Mouse (Mus musculus) liver, embryonic 15.5 days (tissue): ENCODE data around the gene Tti1. TPM values are rescaled to one million over a fixed set of nuclear protein-coding genes. Genes with fewer than 3 reads are reported as not detected.
A peak's percentile ranks its signal among the peaks of the same experiment; 100 is the strongest.

Experiments used
- ATAC-seq: fragments of 200-750 bp; cut with Nextera tagmentation; 2 replicates; pipeline ENCODE4 v1.8.0; 2017; ENCODE audit warnings: moderate number of reproducible peaks, mild to moderate bottlenecking, moderate library complexity; ENCODE audit not compliant: insufficient read depth
- H3K27ac ChIP-seq: fragments of 300-500 bp; sonication (generic); replicated peaks from 2 replicates; pipeline ENCODE4 v1.5.1; 2015; ENCODE audit warnings: mild to moderate bottlenecking, inconsistent platforms
- H3K27me3 ChIP-seq: fragments of 300-500 bp; sonication (generic); 2 replicates; pipeline ENCODE4 v1.6.1; 2015; ENCODE audit warnings: mild to moderate bottlenecking, inconsistent platforms
- H3K36me3 ChIP-seq: fragments of 300-500 bp; sonication (generic); replicated peaks from 2 replicates; pipeline ENCODE4 v1.6.1; 2015; ENCODE audit warnings: moderate library complexity, mild to moderate bottlenecking, inconsistent platforms
- H3K4me1 ChIP-seq: fragments of 300-500 bp; sonication (generic); replicated peaks from 2 replicates; pipeline ENCODE4 v1.6.1; 2015; ENCODE audit warnings: inconsistent platforms
- H3K4me2 ChIP-seq: fragments of 300-500 bp; sonication (generic); 2 replicates; pipeline ENCODE4 v1.6.1; 2015; ENCODE audit warnings: moderate library complexity, mild to moderate bottlenecking, inconsistent platforms
- H3K4me3 ChIP-seq: fragments of 300-500 bp; sonication (generic); replicated peaks from 2 replicates; pipeline ENCODE4 v1.5.1; 2015; ENCODE audit warnings: mild to moderate bottlenecking, inconsistent platforms
- H3K9ac ChIP-seq: fragments of 300-500 bp; sonication (generic); 2 replicates; pipeline ENCODE4 v1.6.1; 2015; ENCODE audit warnings: moderate library complexity, mild to moderate bottlenecking, inconsistent platforms
- H3K9me3 ChIP-seq: fragments of 300-500 bp; sonication (generic); replicated peaks from 2 replicates; pipeline ENCODE4 v1.6.1; 2016; ENCODE audit warnings: inconsistent platforms
- WGBS: fragments of 180-500 bp; shearing (Covaris S2); methylation state at CpG from one replicate; pipeline ENCODE4 v1.1.7; 2015; ENCODE audit warnings: mixed read lengths; ENCODE audit not compliant: insufficient replicate concordance; 5-methylcytosine and 5-hydroxymethylcytosine counted together
- polyA plus RNA-seq: library from polyadenylated mRNA; unstranded; fragments of >200 nt; fragmentation: Nextera tagmentation; extraction: Ambion mirVana; gene quantifications from 2 replicates; pipeline ENCODE4 v1.2.1, GENCODE M21; 2015

Gene Tti1
- polyA plus RNA-seq, 1 experiment from 2014 or later = 12.2 TPM

GRCm38 (mm10) chr2:157974604-157975501 lies 53.4 kb downstream of the Tti1 start:
- 4% methylated on average over 23 of the region's 23 CpGs for WGBS
- Histone ChIP-seq H3K4me3 (no peak overlapping the region), H3K9ac (no peak overlapping the region), H3K4me2 (no peak overlapping the region), H3K27ac (no peak overlapping the region), H3K27me3 (peaks cover 37% of the 10 kb centered on the region), H3K36me3 (no peaks in the 10 kb centered on the region), H3K4me1 (no peaks in the 10 kb centered on the region), H3K9me3 (no peaks in the 10 kb centered on the region)
- ATAC-seq = no peak

GRCm38 (mm10) chr2:157970669-157971068 lies 57.6 kb downstream of the Tti1 start:
- no peak for ATAC-seq
- no peak overlapping the region for H3K4me2 ChIP-seq
- H3K9me3 ChIP-seq = no peaks in the 10 kb centered on the region
- no peak overlapping the region for H3K27ac ChIP-seq
- peaks cover 23% of the 10 kb centered on the region for H3K27me3 ChIP-seq
- no peak overlapping the region for H3K9ac ChIP-seq
- H3K4me3 ChIP-seq = no peak overlapping the region
- H3K36me3 ChIP-seq = no peaks in the 10 kb centered on the region
- no peaks in the 10 kb centered on the region for H3K4me1 ChIP-seq
- 4% methylated on average over 3 of the region's 3 CpGs for WGBS

- no peak for ATAC-seq
- Histone ChIP-seq H3K4me3 (no peak overlapping the region), H3K4me2 (no peak overlapping the region), H3K27ac (no peak overlapping the region), H3K27me3 (peaks cover 18% of the 10 kb centered on the region), H3K9ac (no peak overlapping the region), H3K9me3 (no peaks in the 10 kb centered on the region), H3K4me1 (no peaks in the 10 kb centered on the region), H3K36me3 (no peaks in the 10 kb centered on the region)
- WGBS = 47% methylated on average over 6 of the region's 6 CpGs
Measured at GRCm38 (mm10) chr2:157970124-157970523, 58.1 kb downstream of the Tti1 start.

- no peak overlapping the region for H3K4me2 ChIP-seq
- H3K27me3 ChIP-seq = no peaks in the 10 kb centered on the region
- H3K9me3 ChIP-seq = no peaks in the 10 kb centered on the region
- H3K36me3 ChIP-seq = no peaks in the 10 kb centered on the region
- no peak for ATAC-seq
- H3K9ac ChIP-seq = no peak overlapping the region
- 10% methylated on average over 3 of the region's 3 CpGs for WGBS
- H3K4me1 ChIP-seq = no peaks in the 10 kb centered on the region
- H3K4me3 ChIP-seq = no peak overlapping the region
- no peak overlapping the region for H3K27ac ChIP-seq
Measured at GRCm38 (mm10) chr2:157967856-157968255, 60.4 kb downstream of the Tti1 start.

- no peak for ATAC-seq
- H3K9ac ChIP-seq = no peak overlapping the region
- no peaks in the 10 kb centered on the region for H3K27me3 ChIP-seq
- H3K4me2 ChIP-seq = no peak overlapping the region
- no peak overlapping the region for H3K4me3 ChIP-seq
- WGBS = 15% methylated on average over 2 of the region's 2 CpGs
- H3K4me1 ChIP-seq = no peaks in the 10 kb centered on the region
- no peaks in the 10 kb centered on the region for H3K36me3 ChIP-seq
- H3K9me3 ChIP-seq = no peaks in the 10 kb centered on the region
- H3K27ac ChIP-seq = no peak overlapping the region
Measured at GRCm38 (mm10) chr2:157957707-157958108, 70.5 kb downstream of the Tti1 start.

- no peak for ATAC-seq
- H3K36me3 ChIP-seq = no peaks in the 10 kb centered on the region
- no peak overlapping the region for H3K4me2 ChIP-seq
- H3K4me3 ChIP-seq = no peak overlapping the region
- H3K4me1 ChIP-seq = no peaks in the 10 kb centered on the region
- WGBS = 61% methylated on average over 5 of the region's 5 CpGs
- H3K9me3 ChIP-seq = no peaks in the 10 kb centered on the region
- H3K9ac ChIP-seq = no peak overlapping the region
- H3K27me3 ChIP-seq = no peaks in the 10 kb centered on the region
- H3K27ac ChIP-seq = no peak overlapping the region
Measured at GRCm38 (mm10) chr2:157953978-157954377, 74.3 kb downstream of the Tti1 start.

- Histone ChIP-seq H3K9ac (no peak overlapping the region), H3K4me1 (peaks cover 9% of the 10 kb centered on the region), H3K36me3 (no peaks in the 10 kb centered on the region), H3K27ac (no peak overlapping the region), H3K9me3 (no peaks in the 10 kb centered on the region), H3K4me2 (peak overlapping the region; percentile 65), H3K27me3 (peaks cover 67% of the 10 kb centered on the region), H3K4me3 (peak overlapping the region; percentile 40)
- WGBS = 12% methylated on average over 37 of the region's 37 CpGs
- ATAC-seq = no peak
Measured at GRCm38 (mm10) chr2:157944156-157944893, 83.9 kb downstream of the Tti1 start.

- WGBS = 1% methylated on average over 39 of the region's 47 CpGs
- Histone ChIP-seq H3K27ac (no peak overlapping the region), H3K9ac (no peak overlapping the region), H3K9me3 (no peaks in the 10 kb centered on the region), H3K36me3 (no peaks in the 10 kb centered on the region), H3K27me3 (peaks cover 74% of the 10 kb centered on the region), H3K4me2 (peak overlapping the region; percentile 65), H3K4me1 (peaks cover 9% of the 10 kb centered on the region), H3K4me3 (peak overlapping the region; percentile 40)
- ATAC-seq = no peak
Measured at GRCm38 (mm10) chr2:157943514-157944155, 84.6 kb downstream of the Tti1 start.

GRCm38 (mm10) chr2:157940586-157941185 lies 87.5 kb downstream of the Tti1 start:
- Histone ChIP-seq H3K9me3 (no peaks in the 10 kb centered on the region), H3K36me3 (no peaks in the 10 kb centered on the region), H3K9ac (no peak overlapping the region), H3K27ac (no peak overlapping the region), H3K4me2 (no peak overlapping the region), H3K4me3 (no peak overlapping the region), H3K4me1 (peaks cover 14% of the 10 kb centered on the region), H3K27me3 (peaks cover 67% of the 10 kb centered on the region)
- WGBS = 5% methylated on average over 18 of the region's 18 CpGs
- no peak for ATAC-seq

- Histone ChIP-seq H3K27me3 (peaks cover 32% of the 10 kb centered on the region), H3K4me2 (no peak overlapping the region), H3K27ac (no peak overlapping the region), H3K9ac (no peak overlapping the region), H3K4me3 (no peak overlapping the region), H3K9me3 (no peaks in the 10 kb centered on the region), H3K4me1 (peaks cover 7% of the 10 kb centered on the region; the same call in 1 of the 2 replicates), H3K36me3 (no peaks in the 10 kb centered on the region)
- WGBS = 59% methylated on average over 4 of the region's 4 CpGs
- ATAC-seq = no peak
Measured at GRCm38 (mm10) chr2:157936676-157937075, 91.6 kb downstream of the Tti1 start.
